Mouse (Mus musculus) embryonic facial prominence, embryonic 14.5 days (tissue): ENCODE data around the gene Ip6k1. TPM values are rescaled to one million over a fixed set of nuclear protein-coding genes. Genes with fewer than 3 reads are reported as not detected.
A peak's percentile ranks its signal among the peaks of the same experiment; 100 is the strongest.

Experiments
- ATAC-seq: fragments of 200-750 bp; cut with Nextera tagmentation; 2 replicates; pipeline ENCODE4 v1.8.0; 2017; ENCODE audit warnings: low read depth, moderate number of reproducible peaks, moderate TSS enrichment
- DNase-seq: peaks from one replicate; pipeline ENCODE4 v3.0.0-alpha.2; 2015; ENCODE audit warnings: low spot score
- H3K27ac ChIP-seq: fragments of 300-500 bp; sonication (generic); replicated peaks from 2 replicates; pipeline ENCODE4 v1.5.1; 2014; ENCODE audit warnings: low read depth, mild to moderate bottlenecking, low read length, moderate library complexity
- H3K27me3 ChIP-seq: fragments of 300-500 bp; sonication (generic); replicated peaks from 2 replicates; pipeline ENCODE4 v1.6.1; 2014; ENCODE audit warnings: low read length; ENCODE audit not compliant: control insufficient read depth, insufficient read depth
- H3K36me3 ChIP-seq: fragments of 300-500 bp; sonication (generic); 2 replicates; pipeline ENCODE4 v1.6.1; 2014; ENCODE audit warnings: low read length, mixed read lengths; ENCODE audit not compliant: control insufficient read depth, insufficient read depth
- H3K4me1 ChIP-seq: fragments of 300-500 bp; sonication (generic); 2 replicates; pipeline ENCODE4 v1.6.1; 2014; ENCODE audit warnings: antibody characterized with exemption, low read length; ENCODE audit not compliant: control insufficient read depth, insufficient read depth
- H3K4me2 ChIP-seq: fragments of 300-500 bp; sonication (generic); 2 replicates; pipeline ENCODE4 v1.6.1; 2014; ENCODE audit warnings: low read depth, mild to moderate bottlenecking, low read length, moderate library complexity, mixed read lengths
- H3K4me3 ChIP-seq: fragments of 300-500 bp; sonication (generic); 2 replicates; pipeline ENCODE4 v1.5.1; 2014; ENCODE audit warnings: low read depth, mild to moderate bottlenecking, low read length
- H3K9ac ChIP-seq: fragments of 300-500 bp; sonication (generic); 2 replicates; pipeline ENCODE4 v1.6.1; 2014; ENCODE audit warnings: low read depth, mild to moderate bottlenecking, low read length, moderate library complexity, mixed read lengths
- H3K9me3 ChIP-seq: fragments of 300-500 bp; sonication (generic); 2 replicates; pipeline ENCODE4 v1.6.1; 2016; ENCODE audit warnings: low read length; ENCODE audit not compliant: control insufficient read depth
- WGBS: fragments of 180-500 bp; shearing (Covaris S2); extraction: QIAGEN DNeasy Blood & Tissue Kit; methylation state at CpG from one replicate; pipeline ENCODE4 v1.1.7; 2014; 5-methylcytosine and 5-hydroxymethylcytosine counted together
- polyA plus RNA-seq: library from polyadenylated mRNA; unstranded; fragments of >200 nt; fragmentation: Nextera tagmentation; extraction: Ambion mirVana; gene quantifications from 2 replicates; pipeline ENCODE4 v1.2.1, GENCODE M21; 2014

Gene Ip6k1
- 29.0 and 31.5 TPM in 2 replicates for polyA plus RNA-seq

- ATAC-seq: peak; percentile 99
- H3K27me3 ChIP-seq: no peaks in the 10 kb centered on the region
- H3K4me3 ChIP-seq: peak within 1 kb of the TSS; percentile 93
- no peaks in the 10 kb centered on the region for H3K9me3 ChIP-seq
- peaks cover 16% of the 10 kb centered on the region for H3K4me1 ChIP-seq
- peak within 1 kb of the TSS; percentile 94 for H3K27ac ChIP-seq
- H3K4me2 ChIP-seq: peak within 1 kb of the TSS; percentile 80
- DNase-seq: peak; percentile 100
- H3K9ac ChIP-seq: peak within 1 kb of the TSS; percentile 98
- 1% methylated on average over 50 of the region's 51 CpGs for WGBS
- no peaks in the 10 kb centered on the region for H3K36me3 ChIP-seq
These were observed at the start of gene Ip6k1 for GRCm38 (mm10) chr9:108001922-108002770. Ip6k1 (plus strand) TSS chr9:108002501.

- Histone ChIP-seq H3K4me1 (no peaks in the 10 kb centered on the region; the same call in 1 of the 2 replicates), H3K9me3 (no peaks in the 10 kb centered on the region), H3K4me3 (no peak overlapping the region), H3K36me3 (peaks cover 29% of the 10 kb centered on the region; the same call in 1 of the 2 replicates), H3K4me2 (no peak overlapping the region), H3K27me3 (no peaks in the 10 kb centered on the region), H3K9ac (no peak overlapping the region), H3K27ac (no peak overlapping the region)
- 73% methylated on average over 6 of the region's 6 CpGs for WGBS
- ATAC-seq (no peak), DNase-seq (no peak)
These were observed 46.5 kb upstream of the Ip6k1 start for GRCm38 (mm10) chr9:107955613-107956289.

- no peak overlapping the region for H3K27ac ChIP-seq
- no peak overlapping the region for H3K4me2 ChIP-seq
- H3K9me3 ChIP-seq: no peaks in the 10 kb centered on the region
- H3K9ac ChIP-seq: no peak overlapping the region
- H3K36me3 ChIP-seq: peaks cover 29% of the 10 kb centered on the region
- H3K4me3 ChIP-seq: no peak overlapping the region
- H3K4me1 ChIP-seq: no peaks in the 10 kb centered on the region
- WGBS: 66% methylated on average over 6 of the region's 6 CpGs
- ATAC-seq (no peak), DNase-seq (no peak)
- H3K27me3 ChIP-seq: no peaks in the 10 kb centered on the region
These were observed 45.2 kb upstream of the Ip6k1 start for GRCm38 (mm10) chr9:107957141-107957540.

GRCm38 (mm10) chr9:107959896-107960295 lies 42.4 kb upstream of the Ip6k1 start:
- 73% methylated on average over 6 of the region's 6 CpGs for WGBS
- H3K36me3 ChIP-seq: peaks cover 38% of the 10 kb centered on the region

GRCm38 (mm10) chr9:107960928-107961327 lies 41.4 kb upstream of the Ip6k1 start:
- DNase-seq (no peak), ATAC-seq (no peak)
- no peak overlapping the region for H3K9ac ChIP-seq
- H3K36me3 ChIP-seq: peaks cover 40% of the 10 kb centered on the region
- no peaks in the 10 kb centered on the region for H3K27me3 ChIP-seq
- WGBS: 80% methylated on average over 4 of the region's 4 CpGs
- H3K4me1 ChIP-seq: no peaks in the 10 kb centered on the region
- no peaks in the 10 kb centered on the region for H3K9me3 ChIP-seq
- H3K4me3 ChIP-seq: no peak overlapping the region
- no peak overlapping the region for H3K27ac ChIP-seq
- no peak overlapping the region for H3K4me2 ChIP-seq

More at GRCm38 (mm10) chr9:107959896-107960295, 42.4 kb upstream of the Ip6k1 start:
- Histone ChIP-seq H3K4me3 (no peak overlapping the region), H3K27ac (no peak overlapping the region), H3K9me3 (no peaks in the 10 kb centered on the region), H3K9ac (no peak overlapping the region), H3K4me2 (no peak overlapping the region), H3K4me1 (no peaks in the 10 kb centered on the region), H3K27me3 (no peaks in the 10 kb centered on the region)
- ATAC-seq: no peak
- no peak for DNase-seq

- 90% methylated on average over 10 of the region's 10 CpGs for WGBS
- ATAC-seq: no peak
- H3K4me2 ChIP-seq: no peak overlapping the region
- H3K9ac ChIP-seq: no peak overlapping the region
- H3K9me3 ChIP-seq: no peaks in the 10 kb centered on the region
- H3K27ac ChIP-seq: no peak overlapping the region
- H3K27me3 ChIP-seq: no peaks in the 10 kb centered on the region
- DNase-seq: no peak
- no peak overlapping the region for H3K4me3 ChIP-seq
- no peaks in the 10 kb centered on the region for H3K4me1 ChIP-seq
- peaks cover 40% of the 10 kb centered on the region for H3K36me3 ChIP-seq
These were observed 40.9 kb upstream of the Ip6k1 start for GRCm38 (mm10) chr9:107961351-107961762.

- 60% methylated on average over 5 of the region's 5 CpGs for WGBS
- Histone ChIP-seq H3K4me1 (no peaks in the 10 kb centered on the region), H3K36me3 (peaks cover 40% of the 10 kb centered on the region), H3K4me3 (no peak overlapping the region), H3K9me3 (no peaks in the 10 kb centered on the region), H3K27ac (no peak overlapping the region), H3K27me3 (no peaks in the 10 kb centered on the region), H3K9ac (no peak overlapping the region), H3K4me2 (no peak overlapping the region)
- peak; percentile 67 for DNase-seq
- ATAC-seq: 0 out of 2 replicates have a peak, but pooled peaks have one; percentile 27
These were observed 40.4 kb upstream of the Ip6k1 start for GRCm38 (mm10) chr9:107961881-107962280.

GRCm38 (mm10) chr9:107962916-107963315 lies 39.4 kb upstream of the Ip6k1 start:
- Histone ChIP-seq H3K4me2 (no peak overlapping the region), H3K36me3 (peaks cover 29% of the 10 kb centered on the region), H3K9ac (no peak overlapping the region), H3K4me3 (no peak overlapping the region), H3K4me1 (no peaks in the 10 kb centered on the region), H3K27ac (no peak overlapping the region), H3K9me3 (no peaks in the 10 kb centered on the region), H3K27me3 (no peaks in the 10 kb centered on the region)
- ATAC-seq (no peak), DNase-seq (no peak)
- WGBS: 95% methylated on average over 9 of the region's 9 CpGs
